Mouse (Mus musculus) midbrain, embryonic 15.5 days (tissue): ENCODE measurements around the gene Pds5b. TPM values are rescaled to one million over a fixed set of nuclear protein-coding genes. Genes with fewer than 3 reads are reported as not detected.
"Not testable (repeated sequence)": the region's sequence is repeated elsewhere in the genome, so short reads cannot be mapped to it uniquely, and the experiment has no call there.

Experiments
- ATAC-seq: fragments of 200-750 bp; cut with Nextera tagmentation; replicated peaks from 2 replicates; pipeline ENCODE4 v1.8.0; 2017; ENCODE audit warnings: moderate TSS enrichment
- H3K27ac ChIP-seq: fragments of 300-500 bp; sonication (generic); 2 replicates; pipeline ENCODE4 v1.5.1; 2015; ENCODE audit warnings: mild to moderate bottlenecking, inconsistent platforms
- H3K27me3 ChIP-seq: fragments of 300-500 bp; sonication (generic); replicated peaks from 2 replicates; pipeline ENCODE4 v1.6.1; 2015; ENCODE audit warnings: inconsistent platforms
- H3K36me3 ChIP-seq: fragments of 300-500 bp; sonication (generic); replicated peaks from 2 replicates; pipeline ENCODE4 v1.6.1; 2015; ENCODE audit warnings: inconsistent platforms
- H3K4me1 ChIP-seq: fragments of 300-500 bp; sonication (generic); 2 replicates; pipeline ENCODE4 v1.6.1; 2015; ENCODE audit warnings: inconsistent platforms
- H3K4me2 ChIP-seq: fragments of 300-500 bp; sonication (generic); 2 replicates; pipeline ENCODE4 v1.6.1; 2015; ENCODE audit warnings: inconsistent platforms, mild to moderate bottlenecking, moderate library complexity
- H3K4me3 ChIP-seq: fragments of 300-500 bp; sonication (generic); 2 replicates; pipeline ENCODE4 v1.5.1; 2015; ENCODE audit warnings: mild to moderate bottlenecking, inconsistent platforms
- H3K9ac ChIP-seq: fragments of 300-500 bp; sonication (generic); 2 replicates; pipeline ENCODE4 v1.6.1; 2015; ENCODE audit warnings: mild to moderate bottlenecking, inconsistent platforms
- H3K9me3 ChIP-seq: fragments of 300-500 bp; sonication (generic); 2 replicates; pipeline ENCODE4 v1.6.1; 2016; ENCODE audit warnings: inconsistent platforms
- WGBS: fragments of 180-500 bp; shearing (Covaris S2); methylation state at CpG from one replicate; pipeline ENCODE4 v1.1.7; 2015; ENCODE audit warnings: mixed read lengths; 5-methylcytosine and 5-hydroxymethylcytosine counted together
- polyA plus RNA-seq: library from polyadenylated mRNA; unstranded; fragments of >200 nt; fragmentation: Nextera tagmentation; extraction: Ambion mirVana; gene quantifications from 2 replicates; pipeline ENCODE4 v1.2.1, GENCODE M21; 2015

The Pds5b gene
- 30.1 and 32.5 TPM in 2 replicates for polyA plus RNA-seq

DNA sequence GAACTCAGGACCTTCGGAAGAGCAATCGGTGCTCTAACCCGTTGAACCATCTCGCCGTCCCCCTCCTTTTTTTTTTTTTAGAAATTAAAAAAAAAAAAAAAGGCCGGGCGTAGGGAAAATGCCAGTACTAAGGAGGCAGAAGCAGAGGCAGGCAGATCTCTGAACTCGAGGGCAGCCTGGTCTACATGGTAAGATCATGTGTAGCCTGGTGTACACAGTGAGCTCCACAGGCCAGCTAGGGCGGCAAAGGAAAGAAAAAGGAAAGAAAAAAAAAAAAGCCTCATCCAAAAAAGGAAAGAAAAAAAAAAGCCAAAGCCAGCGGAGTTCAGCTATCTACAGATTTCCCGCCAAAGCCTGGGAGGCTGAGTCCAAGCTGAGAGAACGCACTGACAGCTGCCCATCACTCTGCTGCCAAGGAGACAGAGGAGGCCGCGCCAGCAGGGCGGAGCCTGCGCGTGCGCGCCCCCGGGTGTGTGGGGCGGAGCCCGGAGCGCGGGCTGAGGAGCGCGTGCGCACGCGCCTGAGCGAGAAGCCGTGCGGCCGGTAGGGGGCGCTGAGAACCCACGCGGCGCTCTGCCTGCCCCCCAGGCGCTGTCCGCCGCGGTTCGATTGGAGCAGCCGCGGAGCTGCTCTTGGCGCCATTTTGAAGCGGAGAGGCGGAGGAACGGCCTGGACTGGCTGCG lies at the start of gene Pds5b:
Gene Pds5b (plus strand): TSS at position 587 of the 683 bp plus-strand sequence.
- Histone ChIP-seq H3K27me3 (no peaks in the 10 kb centered on the region), H3K27ac (peak within 1 kb of the TSS; percentile 97), H3K9ac (peak within 1 kb of the TSS; percentile 87), H3K9me3 (no peaks in the 10 kb centered on the region), H3K4me2 (peak within 1 kb of the TSS; percentile 55), H3K4me1 (peaks cover 19% of the 10 kb centered on the region), H3K4me3 (peak within 1 kb of the TSS; percentile 94), H3K36me3 (no peaks in the 10 kb centered on the region)
- peak; percentile 96 for ATAC-seq
- 15% methylated on average over 46 of the region's 49 CpGs for WGBS

DNA sequence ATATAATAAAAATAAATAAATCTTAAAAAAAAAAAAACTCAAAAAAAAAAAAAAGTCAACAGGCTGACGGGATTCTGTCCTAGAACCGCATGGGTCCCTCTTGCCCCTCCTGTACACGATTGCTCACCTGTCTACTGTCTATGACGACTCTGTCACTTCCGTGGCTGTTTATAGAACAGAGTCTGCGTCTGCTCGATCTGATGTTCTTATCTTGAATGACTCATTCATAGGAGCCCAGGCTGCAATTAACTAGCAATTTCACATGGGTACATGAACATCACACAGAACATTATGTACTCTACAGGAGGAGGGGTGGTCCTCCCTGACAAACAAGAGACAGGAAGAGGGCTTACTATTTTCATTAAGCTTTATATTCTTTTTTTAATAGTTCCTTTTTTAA lies 48.0 kb upstream of the Pds5b start:
- H3K36me3 ChIP-seq = peaks cover 2% of the 10 kb centered on the region; the same call in 1 of the 2 replicates
- no peak for ATAC-seq
- no peak overlapping the region for H3K4me3 ChIP-seq
- no peaks in the 10 kb centered on the region for H3K4me1 ChIP-seq
- H3K27ac ChIP-seq = no peak overlapping the region
- H3K27me3 ChIP-seq = no peaks in the 10 kb centered on the region
- H3K9me3 ChIP-seq = no peaks in the 10 kb centered on the region
- H3K9ac ChIP-seq = no peak overlapping the region
- 90% methylated on average over 7 of the region's 7 CpGs for WGBS
- no peak overlapping the region for H3K4me2 ChIP-seq

DNA sequence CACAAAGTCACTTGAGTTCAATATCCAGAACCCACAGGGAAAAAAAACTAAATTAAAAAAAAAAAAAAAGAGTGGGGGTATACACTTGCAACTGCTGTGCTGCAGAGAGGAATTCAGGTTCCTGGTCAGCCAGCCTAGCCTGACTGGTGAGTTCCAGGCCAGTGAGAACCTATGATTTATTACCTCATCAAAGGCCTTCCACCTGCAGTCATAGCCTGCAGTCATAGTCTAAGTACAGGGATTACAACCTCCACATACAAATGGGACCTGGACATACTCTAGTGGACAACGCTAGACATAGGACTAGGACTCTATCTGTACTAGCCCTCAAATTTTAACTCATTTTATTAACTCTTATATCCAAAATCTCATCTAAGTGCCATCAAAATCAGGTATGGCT lies 44.3 kb upstream of the Pds5b start:
- Histone ChIP-seq H3K9ac (no peak overlapping the region), H3K36me3 (peaks cover 2% of the 10 kb centered on the region; the same call in 1 of the 2 replicates), H3K27ac (no peak overlapping the region), H3K27me3 (no peaks in the 10 kb centered on the region), H3K4me3 (no peak overlapping the region), H3K9me3 (no peaks in the 10 kb centered on the region), H3K4me1 (no peaks in the 10 kb centered on the region), H3K4me2 (no peak overlapping the region)
- 95% methylated on average over 1 of the region's 1 CpGs for WGBS
- ATAC-seq = no peak

DNA sequence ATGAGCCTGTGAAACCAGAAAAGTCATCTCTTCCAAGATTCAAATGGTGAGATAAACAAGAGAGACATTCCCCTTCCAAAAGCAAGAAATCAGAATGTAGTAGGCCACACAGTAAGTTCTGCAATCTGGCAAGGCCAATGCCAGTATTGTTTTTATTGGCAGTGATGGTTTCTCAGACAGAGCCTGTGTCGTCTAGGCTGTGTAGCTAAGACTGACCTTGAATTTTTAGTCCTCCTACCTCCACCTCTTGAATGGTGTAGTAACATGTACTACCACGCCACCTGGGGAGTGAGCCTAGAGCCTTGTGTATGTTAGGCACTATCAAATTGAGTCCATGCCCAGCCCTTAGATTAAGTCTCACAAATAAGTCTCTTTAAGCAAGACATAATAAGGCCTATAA lies 43.8 kb upstream of the Pds5b start:
- peaks cover 2% of the 10 kb centered on the region; the same call in 1 of the 2 replicates for H3K36me3 ChIP-seq
- H3K27ac ChIP-seq = no peak overlapping the region
- no peak overlapping the region for H3K4me2 ChIP-seq
- H3K27me3 ChIP-seq = no peaks in the 10 kb centered on the region
- no peak for ATAC-seq
- H3K4me3 ChIP-seq = no peak overlapping the region
- H3K9me3 ChIP-seq = no peaks in the 10 kb centered on the region
- H3K4me1 ChIP-seq = no peaks in the 10 kb centered on the region
- 83% methylated on average over 2 of the region's 2 CpGs for WGBS
- H3K9ac ChIP-seq = no peak overlapping the region

- no peak for ATAC-seq
- Histone ChIP-seq H3K36me3 (peaks cover 7% of the 10 kb centered on the region; the same call in 1 of the 2 replicates), H3K27me3 (no peaks in the 10 kb centered on the region), H3K4me2 (no peak overlapping the region), H3K9me3 (no peaks in the 10 kb centered on the region), H3K9ac (no peak overlapping the region), H3K4me1 (no peaks in the 10 kb centered on the region), H3K27ac (no peak overlapping the region), H3K4me3 (no peak overlapping the region)
- 91% methylated on average over 3 of the region's 3 CpGs for WGBS
Measured at GRCm38 (mm10) chr5:150641440-150641839, 32.1 kb upstream of the Pds5b start.

- H3K9me3 ChIP-seq, H3K9ac ChIP-seq, H3K36me3 ChIP-seq, ATAC-seq, H3K4me1 ChIP-seq, H3K27me3 ChIP-seq, H3K4me2 ChIP-seq, H3K4me3 ChIP-seq, H3K27ac ChIP-seq: not testable (repeated sequence)
- WGBS = 98% methylated on average over 4 of the region's 4 CpGs
Measured at GRCm38 (mm10) chr5:150643390-150643789, 30.1 kb upstream of the Pds5b start.

DNA sequence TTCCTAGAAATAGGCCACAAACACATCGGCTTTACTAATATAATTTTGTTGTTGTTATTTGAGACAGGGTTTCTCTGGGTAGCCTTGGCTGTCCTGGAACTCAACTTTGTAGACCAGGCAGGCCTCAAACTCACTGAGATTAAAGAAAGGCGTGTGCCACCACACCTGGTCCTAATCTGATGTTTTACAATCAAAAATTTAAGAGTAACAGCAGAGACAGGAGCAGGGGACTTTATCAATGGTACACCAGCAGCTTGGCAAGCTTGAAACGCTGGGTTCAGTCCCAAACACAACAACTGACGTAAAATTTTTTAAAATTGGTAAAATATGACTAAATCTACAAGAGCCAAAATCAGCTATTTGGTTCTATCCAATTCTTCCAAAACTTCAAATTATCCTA lies 28.6 kb upstream of the Pds5b start:
- Histone ChIP-seq H3K9me3 (no peaks in the 10 kb centered on the region), H3K27me3 (no peaks in the 10 kb centered on the region), H3K36me3 (peaks cover 5% of the 10 kb centered on the region; the same call in 1 of the 2 replicates), H3K27ac (no peak overlapping the region), H3K4me3 (no peak overlapping the region), H3K4me2 (no peak overlapping the region), H3K9ac (no peak overlapping the region), H3K4me1 (no peaks in the 10 kb centered on the region)
- ATAC-seq = no peak
- 96% methylated on average over 4 of the region's 4 CpGs for WGBS

DNA sequence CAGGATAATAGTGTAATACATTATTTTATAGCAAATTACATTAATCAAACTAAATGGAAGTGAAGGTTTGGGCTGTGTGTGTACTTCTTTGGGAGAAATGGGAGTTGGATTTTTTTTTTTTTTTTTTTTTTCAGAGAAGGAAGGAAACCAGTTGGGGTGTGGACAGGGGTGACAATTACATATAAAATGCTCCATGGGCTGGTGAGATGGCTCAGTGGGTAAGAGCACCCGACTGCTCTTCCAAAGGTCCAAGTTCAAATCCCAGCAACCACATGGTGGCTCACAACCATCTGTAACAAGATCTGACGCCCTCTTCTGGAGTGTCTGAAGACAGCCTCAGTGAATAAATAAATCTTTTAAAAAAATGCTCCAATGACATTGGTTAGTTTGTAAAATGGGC lies 21.0 kb upstream of the Pds5b start:
- Histone ChIP-seq H3K4me2 (no peak overlapping the region), H3K9me3 (no peaks in the 10 kb centered on the region), H3K27ac (no peak overlapping the region), H3K4me3 (no peak overlapping the region), H3K36me3 (no peaks in the 10 kb centered on the region), H3K4me1 (peaks cover 11% of the 10 kb centered on the region), H3K27me3 (no peaks in the 10 kb centered on the region), H3K9ac (no peak overlapping the region)
- WGBS = 89% methylated on average over 2 of the region's 2 CpGs
- no peak for ATAC-seq

- H3K4me1 ChIP-seq = peaks cover 25% of the 10 kb centered on the region
- H3K36me3 ChIP-seq = no peaks in the 10 kb centered on the region
- ATAC-seq = no peak
- no peaks in the 10 kb centered on the region for H3K27me3 ChIP-seq
- H3K9ac ChIP-seq = no peak overlapping the region
- H3K27ac ChIP-seq = no peak overlapping the region
- H3K4me3 ChIP-seq = no peak overlapping the region
- H3K4me2 ChIP-seq = no peak overlapping the region
- no peaks in the 10 kb centered on the region for H3K9me3 ChIP-seq
Measured at GRCm38 (mm10) chr5:150654548-150654947, 19.0 kb upstream of the Pds5b start.

DNA sequence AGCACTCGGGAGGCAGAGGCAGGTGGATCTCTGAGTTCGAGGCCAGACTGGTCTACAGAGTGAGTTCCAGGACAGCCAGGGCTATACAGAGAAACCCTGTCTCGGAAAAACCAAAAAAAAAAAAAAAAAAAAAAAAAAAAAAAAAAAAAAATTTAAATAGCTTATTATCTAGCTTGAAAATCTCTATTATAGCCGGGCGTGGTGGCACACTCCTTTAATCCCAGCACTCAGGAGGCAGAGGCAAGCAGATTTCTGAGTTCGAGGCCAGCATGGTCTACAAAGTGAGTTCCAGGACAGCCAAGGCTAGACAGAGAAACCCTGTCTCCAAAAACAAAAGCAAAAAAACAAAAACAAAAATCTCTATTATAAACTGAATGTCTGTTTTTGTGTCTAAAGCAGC lies 14.1 kb upstream of the Pds5b start:
- not testable (repeated sequence) for H3K4me3 ChIP-seq, H3K4me2 ChIP-seq, ATAC-seq, H3K9ac ChIP-seq, H3K27me3 ChIP-seq, H3K27ac ChIP-seq, H3K9me3 ChIP-seq, H3K36me3 ChIP-seq
- WGBS = 92% methylated on average over 6 of the region's 6 CpGs
- H3K4me1 ChIP-seq = peaks cover 49% of the 10 kb centered on the region

- H3K27ac ChIP-seq, H3K4me3 ChIP-seq, ATAC-seq, H3K9me3 ChIP-seq, H3K36me3 ChIP-seq, H3K27me3 ChIP-seq, H3K9ac ChIP-seq: not testable (repeated sequence)
- WGBS = 97% methylated on average over 3 of the region's 3 CpGs
- Histone ChIP-seq H3K4me2 (0 out of 2 replicates have a peak overlapping the region, but pooled peaks have one; percentile 8), H3K4me1 (peaks cover 47% of the 10 kb centered on the region)
Measured at GRCm38 (mm10) chr5:150660296-150660695, 13.2 kb upstream of the Pds5b start.

DNA sequence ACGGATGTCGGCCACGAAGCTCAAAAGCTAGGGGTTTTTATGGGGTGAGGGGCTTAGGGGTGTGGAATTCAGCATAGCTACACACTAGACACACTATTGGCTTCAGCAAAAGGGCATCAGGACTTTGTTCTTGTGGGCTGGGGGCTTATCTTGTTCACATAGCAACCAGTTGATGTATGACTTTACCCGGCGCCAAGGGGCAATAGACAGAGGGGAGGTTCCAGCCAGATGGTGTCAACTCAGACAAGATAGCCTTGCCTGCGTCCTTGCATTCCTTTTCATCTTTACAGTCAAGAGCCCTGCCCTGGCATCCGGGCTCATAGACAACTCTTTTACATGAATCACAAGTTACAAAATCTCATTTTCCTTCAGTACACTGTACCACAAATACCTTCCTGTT lies 9.6 kb upstream of the Pds5b start:
- peaks cover 26% of the 10 kb centered on the region for H3K4me1 ChIP-seq
- H3K4me2 ChIP-seq, H3K9ac ChIP-seq, ATAC-seq, H3K9me3 ChIP-seq, H3K36me3 ChIP-seq, H3K4me3 ChIP-seq, H3K27me3 ChIP-seq, H3K27ac ChIP-seq: not testable (repeated sequence)
- WGBS = 94% methylated on average over 7 of the region's 7 CpGs

- peaks cover 23% of the 10 kb centered on the region for H3K4me1 ChIP-seq
- H3K27ac ChIP-seq = peak overlapping the region; percentile 90
- H3K27me3 ChIP-seq = no peaks in the 10 kb centered on the region
- H3K9me3 ChIP-seq = no peaks in the 10 kb centered on the region
- ATAC-seq = no peak
- H3K36me3 ChIP-seq = peaks cover 7% of the 10 kb centered on the region; the same call in 1 of the 2 replicates
- peak overlapping the region; percentile 92 for H3K9ac ChIP-seq
- H3K4me3 ChIP-seq = peak overlapping the region; percentile 96
- under 1% methylated on average over 10 of the region's 10 CpGs for WGBS
- peak overlapping the region; percentile 67 for H3K4me2 ChIP-seq
Measured at GRCm38 (mm10) chr5:150664794-150665131, 8.8 kb upstream of the Pds5b start.
